Mouse (Mus musculus): ENCODE results near the gene Rps6ka2. TPM values are rescaled to one million over a fixed set of nuclear protein-coding genes. Genes with fewer than 3 reads are reported as not detected.
A peak's percentile ranks its signal among the peaks of the same experiment; 100 is the strongest.

Gene Rps6ka2
- total and polyA plus RNA-seq, 2 experiments from 2014 or later, result 13.6 to 37.4 TPM

DNA sequence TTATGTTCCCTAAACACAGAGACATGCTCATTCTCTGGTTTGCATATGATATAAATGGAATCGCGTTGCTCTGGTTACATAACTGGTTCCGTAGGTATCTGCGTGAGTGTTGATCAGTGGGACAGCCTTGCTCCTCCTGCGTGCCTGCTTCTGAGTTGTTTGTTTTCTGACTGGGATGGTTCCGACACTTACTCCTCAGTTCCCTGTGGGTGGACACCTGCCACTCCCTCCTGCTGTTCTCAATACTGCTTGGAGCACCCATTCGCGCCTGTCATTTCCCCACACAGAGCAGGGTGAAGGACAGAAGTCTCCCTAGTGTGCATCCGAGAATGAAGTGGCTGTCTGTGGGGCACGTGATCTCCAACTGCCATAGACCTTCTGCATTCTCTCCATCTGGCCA lies 20.1 kb downstream of the Rps6ka2 start:
- Histone ChIP-seq H3K27ac (ENCODE audit: low read depth) (no peak overlapping the region), H3K9me3 (replicated peaks; ENCODE audit: control insufficient read depth, low read length) (no peaks in the 10 kb centered on the region), H3K27me3 (ENCODE audit: control insufficient read depth, insufficient read depth, low read length) (no peaks in the 10 kb centered on the region), H3K4me1 (ENCODE audit: control insufficient read depth, insufficient read depth) (peaks cover 6% of the 10 kb centered on the region; the same call in 1 of the 2 replicates), H3K9ac (replicated peaks; ENCODE audit: low read depth, low read length) (no peak overlapping the region), H3K36me3 (replicated peaks; ENCODE audit: control insufficient read depth, insufficient read depth, low read length) (no peaks in the 10 kb centered on the region; the same call in 1 of the 2 replicates), H3K4me3 (ENCODE audit: low read depth, low read length) (no peak overlapping the region), H3K4me2 (ENCODE audit: low read depth, low read length) (no peak overlapping the region)
- DNase-seq (ENCODE audit: low spot score) (no peak), ATAC-seq (ENCODE audit: insufficient read depth, low read depth) (no peak)
- 82% methylated on average over 10 of the region's 10 CpGs for WGBS
- no peak for TF ChIP-seq EP300 (IDR thresholded peaks at IDR 0.05; ENCODE audit: low read depth)
- no peak for TF ChIP-seq CTCF (IDR thresholded peaks at IDR 0.05; ENCODE audit: low read depth)

DNA sequence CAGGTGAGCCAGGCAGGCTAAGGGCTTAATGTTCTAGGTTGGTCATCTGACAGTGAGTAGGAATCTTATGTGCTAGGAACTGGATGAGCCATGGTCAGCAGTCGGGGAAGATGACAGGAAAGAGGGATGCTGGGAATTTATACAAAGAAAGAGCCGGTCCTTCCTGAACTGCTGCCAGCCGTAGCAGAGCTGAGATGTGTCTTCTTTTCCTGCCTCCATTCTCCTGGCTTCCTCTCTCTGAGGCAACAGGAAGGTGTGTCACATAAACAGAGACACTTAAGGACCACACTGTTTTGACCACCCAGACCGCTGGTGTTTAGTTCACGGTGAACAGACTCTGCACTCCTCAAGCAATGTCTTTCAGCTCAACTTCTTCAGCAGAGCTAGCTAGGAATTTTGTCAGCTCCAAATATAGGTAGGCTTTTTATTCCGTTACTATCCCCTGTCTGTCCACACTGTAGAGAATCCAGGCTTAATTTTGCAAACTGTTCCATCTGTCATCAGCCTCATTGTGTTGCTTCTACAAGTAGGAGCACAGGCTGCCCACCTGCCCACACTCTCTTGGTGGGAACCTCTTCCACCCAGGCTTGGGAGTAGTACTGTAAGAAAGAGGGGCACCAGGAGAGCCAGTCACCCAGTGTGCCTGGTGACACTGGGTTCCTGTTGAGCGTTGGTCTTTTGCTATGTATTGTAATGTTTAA lies 24.4 kb downstream of the Rps6ka2 start:
- H3K27ac ChIP-seq (ENCODE audit: low read depth), result no peak overlapping the region

GRCm38 (mm10) chr17:7197121-7197925 lies 27.4 kb downstream of the Rps6ka2 start:
- Histone ChIP-seq H3K9ac (replicated peaks; ENCODE audit: low read depth, low read length) (no peak overlapping the region), H3K36me3 (replicated peaks; ENCODE audit: control insufficient read depth, insufficient read depth, low read length) (no peaks in the 10 kb centered on the region), H3K4me3 (ENCODE audit: low read depth, low read length) (no peak overlapping the region), H3K4me2 (ENCODE audit: low read depth, low read length) (no peak overlapping the region), H3K9me3 (replicated peaks; ENCODE audit: control insufficient read depth, low read length) (no peaks in the 10 kb centered on the region), H3K27ac (ENCODE audit: low read depth) (peak overlapping the region; percentile 6; the same call in 1 of the 2 replicates), H3K4me1 (ENCODE audit: control insufficient read depth, insufficient read depth) (peaks cover 26% of the 10 kb centered on the region; the same call in 1 of the 2 replicates), H3K27me3 (ENCODE audit: control insufficient read depth, insufficient read depth, low read length) (no peaks in the 10 kb centered on the region)
- TF ChIP-seq EP300 (IDR thresholded peaks at IDR 0.05; ENCODE audit: low read depth), result no peak
- TF ChIP-seq CTCF (IDR thresholded peaks at IDR 0.05; ENCODE audit: low read depth), result no peak
- peak; percentile 39 for DNase-seq (ENCODE audit: low spot score)
- WGBS, result 33% methylated on average over 9 of the region's 9 CpGs
- ATAC-seq (ENCODE audit: insufficient read depth, low read depth), result peak; percentile 62

More for the DNA sequence above, 24.4 kb downstream of the Rps6ka2 start:
- Histone ChIP-seq H3K9me3 (replicated peaks; ENCODE audit: control insufficient read depth, low read length) (no peaks in the 10 kb centered on the region), H3K4me3 (ENCODE audit: low read depth, low read length) (no peak overlapping the region), H3K27me3 (ENCODE audit: control insufficient read depth, insufficient read depth, low read length) (no peaks in the 10 kb centered on the region), H3K36me3 (replicated peaks; ENCODE audit: control insufficient read depth, insufficient read depth, low read length) (no peaks in the 10 kb centered on the region), H3K9ac (replicated peaks; ENCODE audit: low read depth, low read length) (no peak overlapping the region), H3K4me2 (ENCODE audit: low read depth, low read length) (no peak overlapping the region), H3K4me1 (ENCODE audit: control insufficient read depth, insufficient read depth) (peaks cover 26% of the 10 kb centered on the region; the same call in 1 of the 2 replicates)
- DNase-seq (ENCODE audit: low spot score), result no peak
- no peak for ATAC-seq (ENCODE audit: insufficient read depth, low read depth)
- 56% methylated on average over 7 of the region's 7 CpGs for WGBS
- TF ChIP-seq CTCF (IDR thresholded peaks at IDR 0.05; ENCODE audit: low read depth) (no peak), EP300 (IDR thresholded peaks at IDR 0.05; ENCODE audit: low read depth) (no peak)

GRCm38 (mm10) chr17:7204771-7205406 lies 35.0 kb downstream of the Rps6ka2 start:
- ATAC-seq (ENCODE audit: insufficient read depth, low read depth) (no peak), DNase-seq (ENCODE audit: low spot score) (no peak)
- Histone ChIP-seq H3K27me3 (ENCODE audit: control insufficient read depth, insufficient read depth, low read length) (no peaks in the 10 kb centered on the region), H3K9ac (replicated peaks; ENCODE audit: low read depth, low read length) (no peak overlapping the region), H3K9me3 (replicated peaks; ENCODE audit: control insufficient read depth, low read length) (no peaks in the 10 kb centered on the region), H3K4me2 (ENCODE audit: low read depth, low read length) (no peak overlapping the region), H3K36me3 (replicated peaks; ENCODE audit: control insufficient read depth, insufficient read depth, low read length) (no peaks in the 10 kb centered on the region), H3K27ac (ENCODE audit: low read depth) (no peak overlapping the region), H3K4me3 (ENCODE audit: low read depth, low read length) (no peak overlapping the region), H3K4me1 (ENCODE audit: control insufficient read depth, insufficient read depth) (0 out of 2 replicates have a peak, but pooled peaks cover 5% of the 10 kb centered on the region)
- WGBS, result 73% methylated on average over 11 of the region's 11 CpGs
- no peak for TF ChIP-seq EP300 (IDR thresholded peaks at IDR 0.05; ENCODE audit: low read depth)
- TF ChIP-seq CTCF (IDR thresholded peaks at IDR 0.05; ENCODE audit: low read depth), result no peak

DNA sequence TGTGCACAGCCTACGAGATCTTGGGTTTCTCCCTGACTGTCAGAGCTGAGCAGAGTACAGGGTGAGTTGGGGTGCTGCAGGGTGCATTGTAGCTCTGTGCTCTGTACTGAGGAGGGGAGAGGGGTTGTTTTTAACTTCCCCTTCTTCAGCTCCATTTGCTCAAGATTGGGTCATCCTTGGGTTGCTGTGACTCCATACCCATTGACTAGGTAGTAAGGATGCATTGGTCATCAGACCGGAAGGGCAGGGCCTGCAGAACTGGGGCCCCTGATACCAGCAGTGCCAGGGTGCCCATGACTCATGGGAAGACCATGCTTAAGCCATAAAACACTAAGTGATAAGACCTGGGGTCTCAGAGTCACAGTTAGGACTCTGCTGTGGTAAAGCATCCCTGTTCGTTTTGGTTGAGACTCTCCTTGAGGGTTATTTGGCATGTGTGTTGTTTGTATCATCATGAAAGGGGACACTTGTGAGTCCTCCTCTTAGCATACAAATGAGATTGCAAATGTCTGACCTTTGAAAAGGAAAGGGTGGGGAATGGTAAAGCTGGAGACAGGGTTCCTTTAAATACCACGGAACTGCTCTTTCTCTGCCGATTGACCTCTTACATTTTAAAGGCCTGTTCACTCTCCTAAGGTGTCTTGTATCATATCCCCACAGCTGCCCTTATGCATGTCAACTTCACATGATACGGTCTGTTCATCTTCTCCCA lies 36.7 kb downstream of the Rps6ka2 start:
- Histone ChIP-seq H3K4me2 (ENCODE audit: low read depth, low read length) (no peak overlapping the region), H3K36me3 (replicated peaks; ENCODE audit: control insufficient read depth, insufficient read depth, low read length) (no peaks in the 10 kb centered on the region), H3K9ac (replicated peaks; ENCODE audit: low read depth, low read length) (no peak overlapping the region), H3K27ac (ENCODE audit: low read depth) (no peak overlapping the region), H3K27me3 (ENCODE audit: control insufficient read depth, insufficient read depth, low read length) (no peaks in the 10 kb centered on the region), H3K4me1 (ENCODE audit: control insufficient read depth, insufficient read depth) (peaks cover 8% of the 10 kb centered on the region; the same call in 1 of the 2 replicates), H3K9me3 (replicated peaks; ENCODE audit: control insufficient read depth, low read length) (no peaks in the 10 kb centered on the region), H3K4me3 (ENCODE audit: low read depth, low read length) (no peak overlapping the region)
- TF ChIP-seq CTCF (IDR thresholded peaks at IDR 0.05; ENCODE audit: low read depth), result no peak
- no peak for TF ChIP-seq EP300 (IDR thresholded peaks at IDR 0.05; ENCODE audit: low read depth)
- no peak for DNase-seq (ENCODE audit: low spot score)
- 77% methylated on average over 6 of the region's 6 CpGs for WGBS
- ATAC-seq (ENCODE audit: insufficient read depth, low read depth), result no peak

All from heart, postnatal 0 days (tissue).